In the genomic region with DNA sequence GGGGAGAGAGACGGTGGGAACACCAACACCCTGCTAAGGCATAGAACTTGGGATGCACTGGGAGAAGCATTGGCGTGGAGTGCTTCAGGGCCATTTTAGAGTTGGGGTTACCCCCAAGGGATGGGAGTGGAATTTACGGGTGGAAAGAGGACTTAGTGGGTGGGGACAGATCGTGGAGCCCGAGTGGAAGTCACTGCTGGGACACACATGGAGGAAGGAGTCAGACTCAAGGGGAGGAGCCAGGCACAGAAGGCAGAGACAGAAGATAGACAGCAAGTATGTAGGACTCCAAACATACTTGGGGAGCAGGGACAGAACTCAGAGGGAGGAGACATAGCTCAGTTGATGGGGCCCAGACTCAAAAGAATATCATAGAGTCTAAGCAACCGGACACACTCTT, we compare ENCODE assay signal across 8 mouse cellular contexts. TPM values are rescaled to one million over a fixed set of nuclear protein-coding genes. Genes with fewer than 3 reads are reported as not detected.
DNase-seq lines count a peak whose midpoint lies in the region; ATAC-seq and TF ChIP-seq lines count a peak whose summit lies in the region.

No protein-coding gene starts in this region.

- 0 out of 2 replicates have a peak, but pooled peaks cover 13% of the 10 kb centered on the region for H3K36me3 ChIP-seq in kidney, postnatal 0 days (ENCODE audit: insufficient read depth, low read length)
- peaks cover 31% of the 10 kb centered on the region; the same call in 1 of the 2 replicates for H3K36me3 ChIP-seq in embryonic facial prominence, embryonic 14.5 days (ENCODE audit: control insufficient read depth, insufficient read depth, low read length)
- H3K36me3 ChIP-seq in intestine, embryonic 14.5 days (ENCODE audit: control insufficient read depth, insufficient read depth, low read length), result peaks cover 29% of the 10 kb centered on the region
- no peaks in the 10 kb centered on the region for H3K36me3 ChIP-seq in myocyte (ENCODE audit: control insufficient read depth, insufficient read depth)

- H3K9ac ChIP-seq in kidney, postnatal 0 days (ENCODE audit: low read depth, low read length), result peak overlapping the region; percentile 23; the same call in 1 of the 2 replicates
- H3K9ac ChIP-seq in embryonic facial prominence, embryonic 14.5 days (ENCODE audit: low read depth, low read length), result peak overlapping the region; percentile 43; the same call in 1 of the 2 replicates
- H3K9ac ChIP-seq in intestine, embryonic 14.5 days (ENCODE audit: low read length), result peak overlapping the region; percentile 14; the same call in 1 of the 2 replicates

- no peak for TF ChIP-seq POLR2A in myocyte (IDR thresholded peaks at IDR 0.05; ENCODE audit: insufficient read length, low read depth)

- no peak overlapping the region for H3K27ac ChIP-seq in kidney, postnatal 0 days
- no peak overlapping the region for H3K27ac ChIP-seq in embryonic facial prominence, embryonic 14.5 days (replicated peaks; ENCODE audit: low read depth, low read length)
- H3K27ac ChIP-seq in intestine, embryonic 14.5 days (ENCODE audit: low read depth), result no peak overlapping the region

- WGBS in kidney, postnatal 0 days, result 25% methylated on average over 6 of the region's 6 CpGs
- WGBS in embryonic facial prominence, embryonic 14.5 days, result 23% methylated on average over 6 of the region's 6 CpGs
- WGBS in intestine, embryonic 14.5 days, result 27% methylated on average over 6 of the region's 6 CpGs

- H3K4me3 ChIP-seq in kidney, postnatal 0 days (replicated peaks; ENCODE audit: low read depth, low read length), result peak overlapping the region; percentile 29; the same call in 1 of the 2 replicates
- peak overlapping the region; percentile 41 for H3K4me3 ChIP-seq in embryonic facial prominence, embryonic 14.5 days (ENCODE audit: low read depth, low read length)
- H3K4me3 ChIP-seq in intestine, embryonic 14.5 days (ENCODE audit: low read depth, low read length), result peak overlapping the region; percentile 34
- H3K4me3 ChIP-seq in myocyte, result no peak overlapping the region

- no peak for DNase-seq in kidney, postnatal 0 days (ENCODE audit: low spot score)
- DNase-seq in kidney, postnatal 36 days, result no peak
- no peak for DNase-seq in embryonic facial prominence, embryonic 14.5 days (ENCODE audit: low spot score)
- DNase-seq in intestine, embryonic 14.5 days (ENCODE audit: low spot score), result no peak
- DNase-seq in kidney, postnatal 10 days, result no peak
- no peak for DNase-seq in thymus, postnatal 10 days (ENCODE audit: low spot score in 2 of 2)

- TF ChIP-seq CTCF in kidney, postnatal 0 days (IDR thresholded peaks at IDR 0.05; ENCODE audit: low read depth), result no peak; the same call in 1 of the 2 replicates

- peak overlapping the region; percentile 73 for H3K4me2 ChIP-seq in kidney, postnatal 0 days (ENCODE audit: low read length)
- peak overlapping the region; percentile 78 for H3K4me2 ChIP-seq in embryonic facial prominence, embryonic 14.5 days (ENCODE audit: low read depth, low read length)
- H3K4me2 ChIP-seq in intestine, embryonic 14.5 days (ENCODE audit: low read length), result peak overlapping the region; percentile 69
- peak overlapping the region; percentile 70 for H3K4me2 ChIP-seq in myocyte (ENCODE audit: low read depth)

- H3K4me1 ChIP-seq in kidney, postnatal 0 days (replicated peaks; ENCODE audit: insufficient read depth, low read length), result peaks cover 5% of the 10 kb centered on the region; the same call in 1 of the 2 replicates
- 0 out of 2 replicates have a peak, but pooled peaks cover 4% of the 10 kb centered on the region for H3K4me1 ChIP-seq in embryonic facial prominence, embryonic 14.5 days (ENCODE audit: control insufficient read depth, insufficient read depth, low read length)
- H3K4me1 ChIP-seq in intestine, embryonic 14.5 days (replicated peaks; ENCODE audit: control insufficient read depth, insufficient read depth, low read length), result no peaks in the 10 kb centered on the region

- H3K9me3 ChIP-seq in kidney, postnatal 0 days (replicated peaks; ENCODE audit: low read length), result no peaks in the 10 kb centered on the region
- H3K9me3 ChIP-seq in embryonic facial prominence, embryonic 14.5 days (ENCODE audit: control insufficient read depth, low read length), result no peaks in the 10 kb centered on the region
- H3K9me3 ChIP-seq in intestine, embryonic 14.5 days (ENCODE audit: control insufficient read depth, low read length), result no peaks in the 10 kb centered on the region

- no peak overlapping the region for H3ac ChIP-seq in myocyte (ENCODE audit: control insufficient read depth, insufficient read length)

- ATAC-seq in kidney, postnatal 0 days (replicated peaks; ENCODE audit: low FRiP score, low read depth), result no peak
- ATAC-seq in embryonic facial prominence, embryonic 14.5 days (ENCODE audit: low read depth), result no peak
- no peak for ATAC-seq in intestine, embryonic 14.5 days (replicated peaks; ENCODE audit: low FRiP score, low TSS enrichment, low read depth)
- no peak for ATAC-seq in megakaryocyte progenitor cell, adult 5-6 weeks (replicated peaks; ENCODE audit: poor library complexity)

- H3K79me2 ChIP-seq in myocyte (ENCODE audit: control insufficient read depth, insufficient read depth), result no peaks in the 10 kb centered on the region

- H3K27me3 ChIP-seq in kidney, postnatal 0 days (ENCODE audit: insufficient read depth, low read length), result peaks cover 34% of the 10 kb centered on the region
- peaks cover 53% of the 10 kb centered on the region for H3K27me3 ChIP-seq in embryonic facial prominence, embryonic 14.5 days (replicated peaks; ENCODE audit: control insufficient read depth, insufficient read depth, low read length)
- H3K27me3 ChIP-seq in intestine, embryonic 14.5 days (replicated peaks; ENCODE audit: control insufficient read depth, insufficient read depth, low read length), result peaks cover 53% of the 10 kb centered on the region
- peaks cover 40% of the 10 kb centered on the region for H3K27me3 ChIP-seq in myocyte (ENCODE audit: control insufficient read depth, insufficient read depth, insufficient read length)

TF ChIP-seq in myocyte, 11 proteins besides CTCF, POLR2A, EP300 and RAD21 (continues in another document):
- TF ChIP-seq USF1 (IDR thresholded peaks at IDR 0.05; ENCODE audit: low read depth), result no peak
- no peak for TF ChIP-seq SRF (IDR thresholded peaks at IDR 0.05; ENCODE audit: control insufficient read depth, insufficient read length, low read depth)
- TF ChIP-seq TCF12 (IDR thresholded peaks at IDR 0.05; ENCODE audit: insufficient read depth, poor library complexity, severe bottlenecking), result no peak
- TF ChIP-seq MYOG (IDR thresholded peaks at IDR 0.05; ENCODE audit: control insufficient read depth in 1 of 3, insufficient read depth in 1 of 3, insufficient read length in 2 of 3, low read depth in 2 of 3), result no peak
- TF ChIP-seq MYOD1 (IDR thresholded peaks at IDR 0.05; ENCODE audit: control insufficient read depth in 1 of 3, insufficient read length in 2 of 3, low read depth in 2 of 3), result no peak
- TF ChIP-seq REST (IDR thresholded peaks at IDR 0.05; ENCODE audit: insufficient read depth, insufficient read length), result no peak
- TF ChIP-seq E2F4 (IDR thresholded peaks at IDR 0.05; ENCODE audit: insufficient read depth), result no peak
- no peak for TF ChIP-seq CEBPB (IDR thresholded peaks at IDR 0.05; ENCODE audit: insufficient read depth, poor library complexity, severe bottlenecking)
- TF ChIP-seq POLR2AphosphoS2 (IDR thresholded peaks at IDR 0.05; ENCODE audit: insufficient read length, low read depth), result no peak
- no peak for TF ChIP-seq MAX (IDR thresholded peaks at IDR 0.05; ENCODE audit: low read depth)

RNA-seq across cellular contexts. Expression of a gene that starts 1.2 kb away (rescaled TPM):
- polyA plus RNA-seq in kidney, postnatal 0 days (2015; fragmentation: Nextera tagmentation; extraction: Ambion mirVana), result 0.17 TPM in 2 replicates
- 0.87 and 1.3 TPM in 2 replicates for polyA plus RNA-seq in embryonic facial prominence, embryonic 14.5 days (2014; fragmentation: Nextera tagmentation; extraction: Ambion mirVana)
- 0.07 TPM in 1 of 2 replicates, not detected in the other for polyA plus RNA-seq in intestine, embryonic 14.5 days (2014; fragmentation: Nextera tagmentation; extraction: Ambion mirVana)
- polyA plus RNA-seq in myocyte (2012; fragmentation: generic; extraction: Trizol), result 3.6 TPM
- 0.07 TPM in 1 of 2 replicates, not detected in the other for total RNA-seq in megakaryocyte progenitor cell, adult 5-6 weeks (2015)
- not detected in 2 replicates for total RNA-seq in megakaryocyte progenitor cell, adult 5-6 weeks (2017)

RNA-seq across cellular contexts. Expression of a gene that starts 8.2 kb away (rescaled TPM):
- polyA plus RNA-seq in kidney, postnatal 0 days (2015; fragmentation: Nextera tagmentation; extraction: Ambion mirVana), result 55.4 and 62.7 TPM in 2 replicates
- 36.8 and 39.4 TPM in 2 replicates for polyA plus RNA-seq in embryonic facial prominence, embryonic 14.5 days (2014; fragmentation: Nextera tagmentation; extraction: Ambion mirVana)
- polyA plus RNA-seq in intestine, embryonic 14.5 days (2014; fragmentation: Nextera tagmentation; extraction: Ambion mirVana), result 50.9 and 66.6 TPM in 2 replicates
- 29.0 TPM for polyA plus RNA-seq in myocyte (2012; fragmentation: generic; extraction: Trizol)
- 57.5 and 59.3 TPM in 2 replicates for total RNA-seq in megakaryocyte progenitor cell, adult 5-6 weeks (2015)
- total RNA-seq in megakaryocyte progenitor cell, adult 5-6 weeks (2017), result 23.4 and 25.8 TPM in 2 replicates

RNA-seq across cellular contexts. Expression of a gene that starts 8.4 kb away (rescaled TPM):
- 81.3 and 88.6 TPM in 2 replicates for polyA plus RNA-seq in kidney, postnatal 0 days (2015; fragmentation: Nextera tagmentation; extraction: Ambion mirVana)
- polyA plus RNA-seq in embryonic facial prominence, embryonic 14.5 days (2014; fragmentation: Nextera tagmentation; extraction: Ambion mirVana), result 80.3 and 88.8 TPM in 2 replicates
- 108 and 113 TPM in 2 replicates for polyA plus RNA-seq in intestine, embryonic 14.5 days (2014; fragmentation: Nextera tagmentation; extraction: Ambion mirVana)
- polyA plus RNA-seq in myocyte (2012; fragmentation: generic; extraction: Trizol), result 81.9 TPM
- total RNA-seq in megakaryocyte progenitor cell, adult 5-6 weeks (2015), result 114 and 146 TPM in 2 replicates
- total RNA-seq in megakaryocyte progenitor cell, adult 5-6 weeks (2017), result 34.9 and 61.8 TPM in 2 replicates

RNA-seq across cellular contexts. Expression of a gene that starts 16.8 kb away (rescaled TPM):
- polyA plus RNA-seq in kidney, postnatal 0 days (2015; fragmentation: Nextera tagmentation; extraction: Ambion mirVana), result not detected in 2 replicates
- 5.8 and 6.1 TPM in 2 replicates for polyA plus RNA-seq in embryonic facial prominence, embryonic 14.5 days (2014; fragmentation: Nextera tagmentation; extraction: Ambion mirVana)
- not detected in 2 replicates for polyA plus RNA-seq in intestine, embryonic 14.5 days (2014; fragmentation: Nextera tagmentation; extraction: Ambion mirVana)
- 0.04 TPM for polyA plus RNA-seq in myocyte (2012; fragmentation: generic; extraction: Trizol)
- total RNA-seq in megakaryocyte progenitor cell, adult 5-6 weeks (2015), result not detected in 2 replicates
- not detected in 2 replicates for total RNA-seq in megakaryocyte progenitor cell, adult 5-6 weeks (2017)

RNA-seq across cellular contexts. Expression of a gene that starts 18.2 kb away (rescaled TPM):
- not detected in 2 replicates for polyA plus RNA-seq in kidney, postnatal 0 days (2015; fragmentation: Nextera tagmentation; extraction: Ambion mirVana)
- polyA plus RNA-seq in embryonic facial prominence, embryonic 14.5 days (2014; fragmentation: Nextera tagmentation; extraction: Ambion mirVana), result not detected in 2 replicates
- polyA plus RNA-seq in intestine, embryonic 14.5 days (2014; fragmentation: Nextera tagmentation; extraction: Ambion mirVana), result not detected in 2 replicates
- not detected for polyA plus RNA-seq in myocyte (2012; fragmentation: generic; extraction: Trizol)
- not detected in 2 replicates for total RNA-seq in megakaryocyte progenitor cell, adult 5-6 weeks (2015)
- not detected in 2 replicates for total RNA-seq in megakaryocyte progenitor cell, adult 5-6 weeks (2017)
